Mouse (Mus musculus): ENCODE measurements around the gene Exosc2.

Exosc2 gene

GRCm38 (mm10) chr2:31727576-31728277 is 57.2 kb downstream of the Exosc2 start:
- DNase-seq (ENCODE audit: low spot score): no peak

DNA sequence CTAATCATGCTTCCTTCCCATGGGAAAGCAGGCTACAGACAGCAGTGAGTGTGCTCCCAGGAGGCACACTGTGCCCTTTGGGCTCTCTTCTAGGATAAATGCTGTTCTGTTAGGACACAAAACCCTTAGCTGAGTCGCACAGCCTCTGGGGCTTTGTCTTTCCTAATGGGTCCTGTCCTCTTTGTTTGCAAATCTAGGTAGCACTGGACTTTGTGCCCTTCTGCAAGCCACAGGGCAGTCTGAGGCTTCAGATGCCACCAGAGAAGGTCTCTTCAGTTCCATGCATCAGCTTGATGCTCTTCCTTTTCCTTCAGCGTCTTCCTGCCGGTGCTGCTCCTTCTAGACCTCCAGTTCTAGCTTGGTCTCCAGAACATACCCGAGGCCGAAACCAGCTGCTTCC is 60.1 kb downstream of the Exosc2 start:
- no peak for DNase-seq (ENCODE audit: low spot score)
